Mouse (Mus musculus): ENCODE measurements around the gene Gm28035. TPM values are rescaled to one million over a fixed set of nuclear protein-coding genes. Genes with fewer than 3 reads are reported as not detected.

Gene Gm28035
- total RNA-seq, 2 experiments from 2014 or later = 0.88 to 1.5 TPM

- DNase-seq = no peak
Observed at GRCm38 (mm10) chr2:30238906-30239465, 1.4 kb upstream of the Gm28035 start.

DNA sequence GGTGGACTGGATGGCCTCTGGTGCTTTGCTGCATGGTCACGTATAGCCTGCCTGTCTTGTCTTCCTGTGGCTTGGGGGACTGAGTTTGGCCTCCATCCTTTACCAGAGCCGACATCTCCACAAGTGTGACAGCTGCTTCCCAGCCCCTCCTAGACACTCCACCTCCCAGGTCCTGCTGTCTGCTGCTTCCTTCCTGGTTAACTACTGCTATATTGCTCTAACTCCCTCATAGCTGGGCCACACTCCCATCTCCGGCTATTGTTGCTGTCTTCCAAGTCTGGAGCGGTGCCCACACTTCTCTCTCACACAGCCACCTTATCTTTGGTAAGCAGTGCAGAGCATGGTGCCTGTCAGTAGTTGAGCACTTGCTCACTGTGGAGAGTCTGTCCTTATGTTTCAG is 590 bp upstream of the Gm28035 start:
- DNase-seq = peak; percentile 82

- peak; percentile 72 for DNase-seq
Observed at GRCm38 (mm10) chr2:30242509-30242908, 2.1 kb downstream of the Gm28035 start.

GRCm38 (mm10) chr2:30243391-30243790 is 3.0 kb downstream of the Gm28035 start:
- DNase-seq = no peak

GRCm38 (mm10) chr2:30244595-30245178 is 4.3 kb downstream of the Gm28035 start:
- DNase-seq = no peak

GRCm38 (mm10) chr2:30247036-30247435 is 6.7 kb downstream of the Gm28035 start:
- no peak for DNase-seq

GRCm38 (mm10) chr2:30247681-30248080 is 7.3 kb downstream of the Gm28035 start:
- no peak for DNase-seq

DNA sequence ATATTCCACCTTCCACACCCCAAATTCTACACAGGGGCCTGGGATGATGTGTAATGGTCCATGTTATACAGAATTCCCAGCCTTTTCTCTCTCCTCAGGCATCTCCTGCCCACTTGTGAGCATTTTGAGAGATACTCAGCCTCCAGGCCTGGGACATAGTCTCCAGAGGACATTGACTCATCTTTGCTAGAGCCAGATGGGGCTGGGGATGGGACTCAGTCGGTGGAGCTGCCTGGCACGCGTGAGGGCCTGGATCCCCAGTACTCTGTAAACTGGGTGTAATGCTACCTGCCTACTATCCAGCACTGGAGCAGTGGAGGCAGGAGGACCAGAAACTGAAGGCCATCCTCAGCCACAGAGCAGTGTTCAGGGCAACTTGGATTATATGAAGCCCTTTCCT is 8.8 kb downstream of the Gm28035 start:
- no peak for DNase-seq

DNA sequence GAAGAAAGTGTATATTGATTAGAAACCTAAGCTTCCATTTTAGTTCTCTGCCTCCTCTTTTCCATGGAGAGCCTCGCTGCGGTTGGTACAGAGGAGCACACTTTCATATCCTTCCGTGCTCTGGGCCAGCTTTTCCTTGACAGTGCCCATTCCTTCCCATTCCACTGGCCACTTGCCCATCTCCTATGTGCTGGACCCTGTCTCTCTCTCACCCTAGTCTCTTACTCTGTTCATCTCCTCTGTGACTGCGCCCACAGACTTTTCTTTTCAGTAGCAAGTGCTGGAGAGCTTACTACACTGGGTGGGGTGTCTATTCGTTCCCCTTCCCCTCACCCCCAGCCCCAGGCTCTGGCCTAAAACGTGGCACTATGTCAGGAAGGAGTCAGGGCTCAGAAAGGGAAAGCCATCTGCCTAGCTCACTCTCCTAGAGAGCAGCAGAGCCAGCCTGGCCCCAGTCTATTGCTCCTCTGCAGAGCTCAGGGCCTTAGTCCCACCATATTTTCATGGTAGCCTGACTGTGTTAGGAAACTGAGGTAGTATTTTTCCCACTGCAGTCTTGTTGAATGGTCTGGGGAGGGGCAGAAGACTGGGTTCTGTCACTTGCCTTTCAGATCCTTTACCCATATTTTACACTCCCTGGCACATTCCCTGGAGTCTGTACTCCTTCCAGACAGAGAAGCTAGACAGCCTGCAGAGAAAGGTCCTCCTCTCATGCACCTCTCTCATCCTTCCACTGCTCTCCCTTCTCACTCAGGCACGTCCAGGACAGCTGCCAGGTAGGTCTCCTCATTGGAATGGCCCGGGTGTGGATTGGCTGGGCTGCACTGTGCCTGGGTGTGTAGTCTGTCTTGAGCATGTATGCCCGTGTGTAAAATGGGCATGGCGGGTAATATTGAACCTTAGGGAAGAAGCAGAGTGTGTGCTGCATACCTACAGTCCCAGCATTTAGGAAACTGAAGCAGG is 10.1 kb downstream of the Gm28035 start:
- DNase-seq = no peak

GRCm38 (mm10) chr2:30251417-30252104 is 11.2 kb downstream of the Gm28035 start:
- no peak for DNase-seq

GRCm38 (mm10) chr2:30252521-30252920 is 12.2 kb downstream of the Gm28035 start:
- no peak for DNase-seq

GRCm38 (mm10) chr2:30253809-30254208 is 13.4 kb downstream of the Gm28035 start:
- no peak for DNase-seq

DNA sequence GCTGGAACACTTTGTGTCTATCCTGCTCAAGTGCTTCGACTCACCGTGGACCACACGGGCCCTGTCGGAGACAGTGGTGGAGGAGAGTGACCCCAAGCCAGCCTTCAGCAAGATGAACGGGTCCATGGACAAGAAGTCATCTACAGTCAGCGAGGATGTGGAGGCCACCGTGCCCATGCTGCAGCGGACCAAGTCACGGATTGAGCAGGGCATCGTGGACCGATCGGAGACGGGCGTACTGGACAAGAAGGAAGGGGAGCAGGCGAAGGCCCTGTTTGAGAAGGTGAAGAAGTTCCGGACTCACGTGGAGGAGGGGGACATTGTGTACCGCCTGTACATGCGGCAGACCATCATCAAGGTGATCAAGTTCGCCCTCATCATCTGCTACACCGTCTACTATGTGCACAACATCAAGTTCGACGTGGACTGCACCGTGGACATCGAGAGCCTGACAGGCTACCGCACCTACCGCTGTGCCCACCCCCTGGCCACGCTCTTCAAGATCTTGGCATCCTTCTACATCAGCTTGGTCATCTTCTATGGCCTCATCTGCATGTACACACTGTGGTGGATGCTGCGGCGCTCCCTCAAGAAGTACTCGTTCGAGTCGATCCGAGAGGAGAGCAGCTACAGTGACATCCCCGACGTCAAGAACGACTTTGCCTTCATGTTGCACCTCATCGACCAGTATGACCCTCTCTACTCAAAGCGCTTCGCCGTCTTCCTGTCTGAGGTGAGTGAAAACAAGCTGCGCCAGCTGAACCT is 15.4 kb downstream of the Gm28035 start:
- DNase-seq = no peak

GRCm38 (mm10) chr2:30256616-30257350 is 16.4 kb downstream of the Gm28035 start:
- DNase-seq = no peak

DNA sequence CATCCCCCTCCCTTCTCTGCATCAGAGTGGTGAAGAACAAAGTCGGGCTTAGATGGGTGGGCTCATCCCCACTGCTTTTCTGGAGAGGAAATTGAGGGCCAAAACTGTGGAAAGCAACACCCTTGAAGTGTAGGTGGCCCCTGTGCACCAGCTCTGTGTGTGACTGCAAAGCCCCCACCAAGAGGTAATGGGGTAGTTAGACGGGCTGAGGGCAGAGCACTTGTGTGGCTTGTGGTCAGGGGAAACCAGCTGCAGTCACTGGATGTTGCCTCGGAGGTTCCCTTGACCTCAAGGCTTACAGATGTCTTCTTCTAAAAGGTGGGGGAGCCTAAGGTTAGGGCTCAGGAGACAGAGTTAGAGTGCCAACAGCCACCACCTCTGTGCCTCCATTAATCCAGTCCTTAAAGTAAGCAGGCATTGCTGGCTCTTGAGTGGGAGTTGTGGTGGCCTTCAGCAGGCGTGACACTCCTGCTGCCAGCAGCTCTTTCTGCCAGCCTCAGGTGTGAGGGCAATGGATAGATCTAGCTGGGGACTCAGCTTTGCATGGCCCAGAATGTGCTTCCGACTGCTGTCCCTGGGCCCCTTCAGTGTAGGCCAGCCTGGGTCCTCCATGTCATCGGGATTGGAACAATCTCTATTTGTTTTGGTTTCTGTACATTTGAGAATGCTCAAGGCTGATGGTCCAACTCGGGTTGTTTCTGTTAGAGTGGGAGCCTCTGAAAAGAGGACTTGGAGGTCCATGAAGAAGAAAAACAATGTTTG is 17.5 kb downstream of the Gm28035 start:
- DNase-seq = no peak

DNA sequence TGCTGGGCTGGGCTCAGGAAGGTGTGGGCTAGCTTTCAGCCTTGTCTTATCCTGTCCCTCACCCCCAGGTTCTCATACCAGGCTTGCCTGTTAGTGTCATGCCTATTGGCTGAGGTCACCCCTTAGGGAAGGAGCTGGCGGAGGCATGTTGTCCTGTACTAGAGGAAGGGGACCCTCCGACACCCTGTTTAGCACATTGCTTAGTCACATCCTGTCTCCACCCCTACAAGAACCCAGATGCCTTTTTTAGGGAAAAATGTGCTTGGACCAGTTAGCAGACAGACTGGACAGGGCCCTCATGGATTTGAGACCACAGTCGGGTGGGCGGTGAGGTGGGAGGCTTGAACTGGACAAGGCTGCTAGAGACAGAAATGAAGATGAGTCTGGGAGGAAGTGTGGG is 18.2 kb downstream of the Gm28035 start:
- DNase-seq = peak; percentile 70

DNA sequence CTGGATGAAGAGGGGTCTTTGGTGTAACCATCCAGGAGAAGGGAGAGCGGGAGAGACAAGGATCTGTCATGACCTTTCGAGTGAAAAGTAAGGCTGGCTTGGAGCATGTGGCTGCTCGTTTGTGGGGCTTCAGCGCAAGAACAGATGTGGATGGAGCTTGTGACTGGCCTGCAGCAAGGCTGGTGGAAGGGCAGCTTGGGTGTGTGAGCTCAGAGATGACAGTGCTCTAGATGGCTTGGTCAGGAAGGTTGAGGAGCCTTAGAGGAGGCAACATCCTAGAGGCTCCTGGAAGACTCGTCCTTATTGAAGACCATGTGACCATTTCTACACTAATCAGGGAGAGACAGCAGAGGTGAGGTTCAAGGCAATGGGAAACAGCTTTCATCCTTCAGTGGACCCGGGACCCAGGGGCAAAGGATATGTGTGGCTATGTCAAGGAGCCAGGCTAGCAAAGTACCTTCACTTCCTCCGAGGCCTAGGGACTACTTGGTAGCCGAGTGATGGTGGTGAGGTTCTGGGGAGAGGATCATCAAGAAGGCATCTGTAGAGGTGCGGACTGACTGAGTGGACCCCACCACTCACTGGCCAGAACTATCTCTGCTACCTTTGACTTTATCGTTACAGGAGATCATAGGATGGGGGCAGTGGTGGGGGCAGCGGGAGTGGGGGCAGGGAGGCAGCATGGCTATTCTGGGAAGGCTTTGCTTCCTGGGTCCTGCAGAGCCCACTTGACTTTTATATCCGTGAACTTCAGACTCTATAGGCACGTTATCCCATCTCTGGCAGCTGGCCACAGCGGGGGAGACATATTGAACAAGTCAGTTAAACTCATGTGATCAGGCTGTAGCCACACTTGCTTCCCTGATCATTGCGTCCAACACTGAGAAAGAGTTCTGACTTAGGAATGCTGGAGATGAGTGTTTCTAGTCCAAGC is 19.0 kb downstream of the Gm28035 start:
- DNase-seq = peak; percentile 49

- no peak for DNase-seq
Observed at GRCm38 (mm10) chr2:30261064-30261736, 20.8 kb downstream of the Gm28035 start.

All from heart, postnatal 4 days (tissue).